Mouse (Mus musculus) MEL (cell line): ENCODE data around the gene Usp25. TPM values are rescaled to one million over a fixed set of nuclear protein-coding genes. Genes with fewer than 3 reads are reported as not detected.

Source experiments
- DNase-seq: peaks from one replicate; pipeline ENCODE4 v3.0.0; 2011; ENCODE audit warnings: low read depth, low spot score
- H3K27ac ChIP-seq: 2 replicates; pipeline ENCODE4 v1.5.1; 2012; ENCODE audit warnings: low read depth, mild to moderate bottlenecking, control low read depth, low read length, moderate library complexity; ENCODE audit not compliant: control insufficient read depth
- H3K27me3 ChIP-seq, 2 experiments: fragments of 150-350 bp in 1 of 2; sonication (generic) in 1 of 2; 2 replicates each; pipeline ENCODE4 v1.6.1; 2012; ENCODE audit warnings: low read length in 2 of 2, mild to moderate bottlenecking in 2 of 2, improper control_type of control experiment in 1 of 2, moderate library complexity in 1 of 2; ENCODE audit not compliant: insufficient read depth in 2 of 2, control insufficient read depth in 1 of 2
- H3K36me3 ChIP-seq, 2 experiments: 2 replicates each; pipeline ENCODE4 v1.6.1; 2012 to 2014; ENCODE audit warnings: low read length in 2 of 2, improper control_type of control experiment in 1 of 2, inconsistent platforms in 1 of 2, mild to moderate bottlenecking in 1 of 2; ENCODE audit not compliant: insufficient read depth in 2 of 2, control insufficient read depth in 1 of 2
- H3K4me1 ChIP-seq, 2 experiments: fragments of 150-350 bp in 1 of 2; sonication (generic) in 1 of 2; 2 replicates each; pipeline ENCODE4 v1.6.1; 2012; ENCODE audit warnings: low read length in 2 of 2, improper control_type of control experiment in 1 of 2, mild to moderate bottlenecking in 1 of 2; ENCODE audit not compliant: insufficient read depth in 2 of 2, control insufficient read depth in 1 of 2
- H3K4me3 ChIP-seq, 2 experiments: fragments of 150-350 bp in 1 of 2; sonication (generic) in 1 of 2; 2 replicates each; pipeline ENCODE4 v1.5.1; 2012; ENCODE audit warnings: low read depth in 2 of 2, low read length in 2 of 2, mild to moderate bottlenecking in 2 of 2, moderate library complexity in 2 of 2, control low read depth in 1 of 2, improper control_type of control experiment in 1 of 2; ENCODE audit not compliant: control insufficient read depth in 1 of 2, insufficient read depth in 1 of 2
- H3K79me2 ChIP-seq: 2 replicates; pipeline ENCODE4 v1.6.1; 2012; ENCODE audit warnings: mild to moderate bottlenecking, low read length, moderate library complexity; ENCODE audit not compliant: control insufficient read depth, poor library complexity, insufficient read depth
- H3K9ac ChIP-seq: 2 replicates; pipeline ENCODE4 v1.6.1; 2012; ENCODE audit warnings: low read depth, mild to moderate bottlenecking, control low read depth, low read length, moderate library complexity; ENCODE audit not compliant: control insufficient read depth, poor library complexity, severe bottlenecking
- H3K9me3 ChIP-seq: fragments of 150-350 bp; sonication (generic); replicated peaks from 2 replicates; pipeline ENCODE4 v1.6.1; 2012; ENCODE audit warnings: mild to moderate bottlenecking, low read length, improper control_type of control experiment, moderate library complexity; ENCODE audit not compliant: insufficient read depth
- CTCF ChIP-seq, 3 experiments: IDR thresholded peaks in 2 of 3; conservative IDR thresholded peaks in 1 of 3; 2 replicates each; pipeline ENCODE4 v1.5.1; 2011 to 2012; ENCODE audit warnings: low read length in 3 of 3, low read depth in 2 of 3, mild to moderate bottlenecking in 2 of 3, improper control_type of control experiment in 1 of 3, inconsistent platforms in 1 of 3, mixed read lengths in 1 of 3, moderate library complexity in 1 of 3; ENCODE audit not compliant: control insufficient read depth in 1 of 3, insufficient read depth in 1 of 3, poor library complexity in 1 of 3, severe bottlenecking in 1 of 3
- EP300 ChIP-seq, 2 experiments: IDR thresholded peaks; 2 replicates each; pipeline ENCODE4 v1.6.1; 2011; ENCODE audit warnings: improper control_type of control experiment in 2 of 2, low read length in 2 of 2, low read depth in 1 of 2, mild to moderate bottlenecking in 1 of 2
- GABPA ChIP-seq: IDR thresholded peaks from 2 replicates; pipeline ENCODE4 v1.6.1; 2012; ENCODE audit warnings: low read depth, mild to moderate bottlenecking, inconsistent platforms, low read length, improper control_type of control experiment, moderate library complexity
- GATA1 ChIP-seq: IDR thresholded peaks from 2 replicates; pipeline ENCODE4 v1.6.1; 2011; ENCODE audit warnings: low read depth, low read length, improper control_type of control experiment
- HCFC1 ChIP-seq: IDR thresholded peaks from 2 replicates; pipeline ENCODE4 v1.6.1; 2012; ENCODE audit warnings: low read depth, mild to moderate bottlenecking, inconsistent platforms, low read length, improper control_type of control experiment, moderate library complexity
- MAFK ChIP-seq: IDR thresholded peaks from 2 replicates; pipeline ENCODE4 v1.6.1; 2011; ENCODE audit warnings: low read depth, mild to moderate bottlenecking, low read length, improper control_type of control experiment, borderline replicate concordance
- MAX ChIP-seq: IDR thresholded peaks from 2 replicates; pipeline ENCODE4 v1.6.1; 2011; ENCODE audit warnings: low read length, improper control_type of control experiment
- MYB ChIP-seq: IDR thresholded peaks from 2 replicates; pipeline ENCODE4 v1.6.1; 2011; ENCODE audit warnings: mild to moderate bottlenecking, low read depth, low read length, improper control_type of control experiment
- POLR2AphosphoS5 ChIP-seq: IDR thresholded peaks from 2 replicates; pipeline ENCODE4 v1.6.1; 2012; ENCODE audit warnings: low read depth, borderline replicate concordance, mild to moderate bottlenecking, inconsistent platforms, low read length, moderate library complexity, mixed read lengths
- RAD21 ChIP-seq: IDR thresholded peaks from 2 replicates; pipeline ENCODE4 v1.6.1; 2011; ENCODE audit warnings: mild to moderate bottlenecking, low read depth, low read length, improper control_type of control experiment
- SMC3 ChIP-seq: IDR thresholded peaks from 2 replicates; pipeline ENCODE4 v1.6.1; 2011; ENCODE audit warnings: low read depth, low read length, improper control_type of control experiment
- TAL1 ChIP-seq: IDR thresholded peaks from 2 replicates; pipeline ENCODE4 v1.6.1; 2012; ENCODE audit warnings: mild to moderate bottlenecking, inconsistent platforms, low read length, moderate library complexity, mixed read lengths
- USF1 ChIP-seq: IDR thresholded peaks from 2 replicates; pipeline ENCODE4 v1.6.1; 2014; ENCODE audit warnings: low read depth, mild to moderate bottlenecking, inconsistent platforms, low read length, improper control_type of control experiment, moderate library complexity
- USF2 ChIP-seq, 2 experiments: IDR thresholded peaks; 2 replicates each; pipeline ENCODE4 v1.6.1; 2011 to 2012; ENCODE audit warnings: improper control_type of control experiment in 2 of 2, low read length in 2 of 2, borderline replicate concordance in 1 of 2, inconsistent platforms in 1 of 2, low read depth in 1 of 2, mild to moderate bottlenecking in 1 of 2; ENCODE audit not compliant: insufficient read depth in 1 of 2
- ZC3H11A ChIP-seq: IDR thresholded peaks from 2 replicates; pipeline ENCODE4 v1.6.1; 2012; ENCODE audit warnings: low read depth, mild to moderate bottlenecking, inconsistent platforms, low read length, improper control_type of control experiment
- ZNF384 ChIP-seq: IDR thresholded peaks from 2 replicates; pipeline ENCODE4 v1.6.1; 2012; ENCODE audit warnings: low read depth, mild to moderate bottlenecking, inconsistent platforms, low read length, improper control_type of control experiment
- polyA plus RNA-seq, 2 experiments: library from polyadenylated mRNA; stranded (reverse) in 1 of 2; unstranded in 1 of 2; fragments of >175 nt in 1 of 2; fragments of >200 nt in 1 of 2; gene quantifications; 2 replicates each; pipeline versions ENCODE4 v1.2.1 to v1.2.4; 2012; ENCODE audit warnings: low replicate concordance in 2 of 2, low read depth in 1 of 2; ENCODE audit not compliant: insufficient read length in 2 of 2, insufficient read depth in 1 of 2, missing spikeins in 1 of 2
- total RNA-seq: library from RNA; depleted of rRNA; stranded (reverse); fragments of 300-350 nt; gene quantifications from 2 replicates; pipeline ENCODE4 v1.2.3, GENCODE M21; 2012

Usp25 gene
- total and polyA plus RNA-seq, 3 experiments: 43.0 to 45.6 TPM; not detected in 1

GRCm38 (mm10) chr16:77093526-77093925, 80.0 kb downstream of the Usp25 start:
- Histone ChIP-seq H3K4me3 (no peak overlapping the region), H3K9ac (no peak overlapping the region), H3K9me3 (no peaks in the 10 kb centered on the region), H3K27ac (no peak overlapping the region), H3K4me1 (no peaks in the 10 kb centered on the region; a peak in 1 of 4 replicates), H3K79me2 (no peaks in the 10 kb centered on the region), H3K36me3 (peaks cover 4 to 6% of the 10 kb centered on the region in 2 experiments), H3K27me3 (no peaks in the 10 kb centered on the region)
- 0 out of 4 replicates have a peak, but pooled peaks of 1 of the 2 experiments have one; percentile 35 for TF ChIP-seq USF2 (IDR thresholded peaks at IDR 0.05; ENCODE audit: borderline replicate concordance in 1 of 2, insufficient read depth in 1 of 2, low read depth in 1 of 2, low read length in 2 of 2)
- peak; percentile 80 for TF ChIP-seq USF1
- no peak for TF ChIP-seq SMC3
- no peak for DNase-seq

- peak; percentile 9 for DNase-seq
- Histone ChIP-seq H3K4me1 (no peaks in the 10 kb centered on the region; a peak in 1 of 4 replicates), H3K79me2 (no peaks in the 10 kb centered on the region), H3K27me3 (no peaks in the 10 kb centered on the region), H3K36me3 (peaks cover 4 to 6% of the 10 kb centered on the region in 2 experiments), H3K27ac (no peak overlapping the region; the same call in 1 of the 2 replicates), H3K9ac (no peak overlapping the region), H3K4me3 (no peak overlapping the region), H3K9me3 (no peaks in the 10 kb centered on the region)
- TF ChIP-seq ZNF384 (peak; percentile 72), MAFK (no peak)
Measured at GRCm38 (mm10) chr16:77095017-77095551, 81.6 kb downstream of the Usp25 start.

- peaks cover 4 to 7% of the 10 kb centered on the region in 2 experiments; a peak in 3 of 4 replicates for H3K36me3 ChIP-seq
- H3K27me3 ChIP-seq: no peaks in the 10 kb centered on the region
- no peak overlapping the region for H3K4me3 ChIP-seq
- H3K79me2 ChIP-seq: no peaks in the 10 kb centered on the region
- H3K9ac ChIP-seq: no peak overlapping the region
- DNase-seq: peak; percentile 71
- H3K9me3 ChIP-seq: no peaks in the 10 kb centered on the region
- H3K27ac ChIP-seq: no peak overlapping the region
- no peaks in the 10 kb centered on the region for H3K4me1 ChIP-seq
- TF ChIP-seq POLR2AphosphoS5 (no peak), MYB (no peak), GATA1 (no peak), HCFC1 (no peak), GABPA (no peak), CTCF (IDR thresholded peaks at IDR 0.05 in 2 of 3, conservative IDR thresholded peaks at IDR 0.05 in 1 of 3; ENCODE audit: control insufficient read depth in 1 of 3, insufficient read depth in 1 of 3, low read depth in 2 of 3, low read length in 3 of 3, poor library complexity in 1 of 3, severe bottlenecking in 1 of 3) (peak in 2 of 3 experiments; percentile 50 to 63; a peak in 3 of 6 replicates), MAX (no peak), SMC3 (peak; percentile 42; the same call in 1 of the 2 replicates), EP300 (IDR thresholded peaks at IDR 0.05; ENCODE audit: low read depth in 1 of 2, low read length in 2 of 2) (no peak), RAD21 (peak; percentile 17), TAL1 (no peak), ZC3H11A (no peak)
Measured at GRCm38 (mm10) chr16:77099018-77099869, 85.7 kb downstream of the Usp25 start.
